Mouse (Mus musculus) lung, postnatal 10 days (tissue): Measurements from ENCODE around the gene Cic.

Experiments used
- DNase-seq: peaks from one replicate; pipeline ENCODE4 v3.0.0; 2021

Cic gene

DNA sequence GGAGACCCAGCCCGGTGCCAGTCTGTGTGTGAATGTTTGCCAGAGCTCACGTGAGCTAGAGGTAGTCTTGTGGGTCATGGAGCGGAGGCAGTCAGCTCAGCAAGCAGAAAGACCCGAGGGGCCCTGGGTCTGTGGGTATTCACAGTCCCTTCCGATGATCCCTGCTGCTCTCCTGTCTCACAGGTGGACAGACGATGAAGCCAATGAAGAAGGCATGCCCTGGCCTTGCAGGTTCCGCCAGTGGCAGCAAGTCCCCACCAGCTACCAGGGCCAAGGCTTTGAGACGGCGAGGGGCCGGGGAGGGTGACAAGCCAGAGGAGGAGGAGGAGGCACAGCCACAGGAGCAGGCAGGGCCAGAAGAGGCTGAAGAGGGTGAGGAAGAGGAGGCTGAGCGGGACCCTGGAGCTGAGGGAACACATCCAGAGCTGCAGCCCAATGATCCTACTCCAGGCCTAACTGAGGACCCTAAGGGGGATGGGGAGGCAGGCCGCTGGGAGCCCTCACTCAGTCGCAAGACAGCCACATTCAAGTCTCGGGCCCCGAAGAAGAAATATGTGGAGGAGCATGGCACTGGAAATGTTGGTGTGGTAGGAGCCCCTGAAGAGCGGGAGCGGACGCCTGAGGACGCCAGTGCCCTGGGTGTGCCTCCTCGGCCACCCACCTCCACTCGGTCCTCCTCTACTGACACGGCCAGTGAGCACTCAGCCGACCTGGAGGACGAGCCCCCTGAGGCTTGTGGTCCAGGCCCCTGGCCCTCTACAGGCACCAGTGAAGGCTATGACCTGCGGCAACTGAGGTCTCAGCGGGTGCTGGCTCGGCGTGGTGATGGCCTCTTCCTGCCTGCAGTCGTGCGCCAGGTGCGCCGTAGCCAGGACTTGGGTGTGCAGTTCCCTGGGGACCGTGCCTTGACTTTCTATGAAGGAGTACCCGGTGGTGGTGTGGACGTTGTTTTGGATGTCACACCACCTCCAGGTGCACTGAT lies 3.4 kb downstream of the Cic start:
- DNase-seq = no peak

DNA sequence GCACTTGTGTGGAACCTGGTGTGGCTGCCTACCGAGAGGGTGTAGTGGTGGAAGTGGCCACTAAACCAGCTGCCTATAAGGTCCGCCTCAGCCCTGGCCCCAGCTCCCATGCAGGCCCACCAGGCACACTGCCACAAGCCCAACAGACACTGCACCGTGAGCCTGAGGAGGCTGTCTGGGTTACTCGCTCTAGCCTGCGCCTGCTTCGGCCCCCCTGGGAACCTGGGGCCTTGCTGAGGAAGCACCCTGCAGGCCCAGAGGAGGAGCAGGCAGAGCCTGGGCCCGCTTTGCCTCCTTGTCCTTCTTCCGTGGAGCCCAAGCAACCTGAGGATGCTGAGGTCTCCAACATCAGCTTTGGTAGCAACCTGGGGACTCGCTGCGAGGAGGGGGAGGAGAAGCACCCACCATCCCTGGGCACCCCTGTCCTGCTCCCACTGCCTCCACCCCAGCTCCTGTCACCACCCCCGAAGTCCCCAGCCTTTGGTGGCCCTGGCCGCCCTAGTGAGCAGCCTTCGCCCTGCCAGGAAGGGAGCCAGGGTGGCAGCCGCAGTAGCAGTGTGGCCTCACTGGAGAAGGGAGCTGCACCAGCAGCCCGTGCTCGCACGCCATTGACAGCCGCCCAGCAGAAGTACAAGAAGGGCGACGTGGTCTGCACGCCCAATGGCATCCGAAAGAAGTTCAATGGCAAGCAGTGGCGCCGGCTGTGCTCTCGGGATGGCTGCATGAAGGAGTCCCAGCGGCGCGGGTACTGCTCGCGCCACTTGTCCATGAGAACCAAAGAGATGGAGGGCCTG lies 4.3 kb downstream of the Cic start:
- DNase-seq = no peak

DNA sequence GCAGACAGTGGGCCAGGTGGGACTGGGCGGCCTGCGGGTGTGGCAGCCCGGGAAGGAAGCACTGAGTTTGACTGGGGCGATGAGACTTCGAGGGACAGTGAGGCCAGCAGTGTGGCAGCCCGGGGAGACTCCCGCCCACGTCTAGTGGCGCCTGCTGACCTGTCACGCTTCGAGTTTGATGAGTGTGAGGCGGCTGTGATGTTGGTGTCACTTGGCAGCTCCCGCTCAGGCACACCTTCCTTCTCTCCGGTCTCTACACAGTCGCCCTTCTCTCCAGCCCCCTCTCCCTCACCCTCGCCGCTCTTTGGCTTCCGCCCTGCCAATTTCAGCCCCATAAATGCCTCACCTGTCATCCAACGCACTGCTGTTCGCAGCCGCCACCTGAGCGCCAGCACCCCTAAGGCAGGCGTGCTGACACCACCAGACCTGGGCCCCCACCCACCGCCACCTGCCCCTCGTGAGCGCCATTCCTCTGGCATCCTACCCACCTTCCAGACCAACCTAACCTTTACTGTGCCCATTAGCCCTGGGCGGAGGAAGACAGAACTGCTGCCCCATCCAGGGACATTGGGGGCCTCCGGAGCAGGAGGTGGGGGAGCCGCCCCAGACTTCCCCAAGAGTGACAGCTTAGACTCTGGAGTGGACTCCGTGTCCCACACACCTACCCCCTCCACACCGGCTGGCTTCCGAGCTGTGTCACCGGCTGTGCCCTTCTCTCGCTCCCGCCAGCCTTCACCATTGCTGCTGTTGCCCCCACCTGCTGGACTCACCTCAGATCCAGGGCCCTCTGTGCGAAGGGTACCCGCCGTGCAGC lies 5.1 kb downstream of the Cic start:
- peak; percentile 8 for DNase-seq

DNA sequence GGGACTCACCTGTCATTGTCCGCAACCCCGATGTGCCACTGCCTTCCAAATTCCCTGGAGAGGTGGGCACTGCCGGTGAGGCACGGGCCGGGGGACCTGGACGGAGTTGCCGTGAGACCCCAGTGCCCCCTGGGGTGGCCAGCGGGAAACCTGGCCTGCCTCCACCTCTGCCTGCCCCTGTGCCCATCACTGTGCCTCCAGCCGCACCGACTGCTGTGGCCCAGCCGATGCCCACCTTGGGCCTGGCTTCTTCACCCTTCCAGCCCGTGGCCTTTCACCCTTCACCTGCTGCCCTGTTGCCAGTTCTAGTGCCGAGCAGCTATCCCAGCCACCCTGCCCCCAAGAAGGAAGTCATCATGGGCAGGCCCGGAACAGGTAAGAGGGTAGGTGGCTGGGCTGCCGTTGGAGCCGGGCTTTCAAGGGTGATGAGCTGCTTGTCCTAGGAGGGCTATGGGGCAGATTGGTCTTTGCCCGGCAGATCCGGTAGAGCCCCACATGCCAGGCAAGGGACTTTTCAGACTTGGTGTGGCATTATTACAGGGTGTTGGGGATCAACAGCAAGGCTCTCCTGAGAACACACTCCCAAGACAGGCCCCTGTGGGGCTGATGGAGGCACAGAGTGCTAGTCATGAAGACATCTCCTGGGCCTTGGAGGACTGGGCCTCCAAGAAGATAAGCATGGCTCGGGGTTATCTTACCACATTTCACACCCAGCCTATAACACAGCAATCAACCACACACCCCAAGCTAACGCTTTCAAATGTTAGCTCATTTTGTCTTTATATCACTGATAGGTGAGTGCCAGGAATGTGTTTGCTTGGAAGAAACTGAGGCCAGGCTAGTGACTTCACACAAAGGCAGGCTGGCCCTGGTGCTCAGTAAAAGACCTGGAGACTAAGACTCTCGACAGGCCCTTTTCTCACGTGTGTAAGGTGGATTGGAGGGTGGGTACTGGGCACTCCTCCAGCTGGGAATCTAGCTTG lies 6.0 kb downstream of the Cic start:
- peak; percentile 4 for DNase-seq

DNA sequence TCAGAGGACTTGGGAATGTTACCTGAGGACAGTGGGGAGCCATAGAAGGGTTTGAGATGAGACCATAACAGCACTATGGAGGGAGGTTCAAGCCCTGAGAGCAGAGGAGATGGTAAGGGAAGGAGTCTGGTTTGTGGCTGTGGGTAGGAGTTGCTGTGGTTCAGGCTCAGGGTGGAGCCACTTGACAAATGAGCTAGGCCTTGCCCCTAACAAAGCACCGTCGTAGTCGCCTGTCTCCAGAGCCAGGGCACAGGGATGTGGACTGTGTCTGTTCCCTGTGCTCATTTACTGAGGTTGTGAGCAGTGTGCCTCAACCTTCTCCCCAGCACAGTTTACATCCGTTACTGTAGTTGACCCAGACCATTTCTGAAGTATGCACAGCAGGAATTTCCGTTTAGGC lies 7.1 kb downstream of the Cic start:
- peak; percentile 4 for DNase-seq

DNA sequence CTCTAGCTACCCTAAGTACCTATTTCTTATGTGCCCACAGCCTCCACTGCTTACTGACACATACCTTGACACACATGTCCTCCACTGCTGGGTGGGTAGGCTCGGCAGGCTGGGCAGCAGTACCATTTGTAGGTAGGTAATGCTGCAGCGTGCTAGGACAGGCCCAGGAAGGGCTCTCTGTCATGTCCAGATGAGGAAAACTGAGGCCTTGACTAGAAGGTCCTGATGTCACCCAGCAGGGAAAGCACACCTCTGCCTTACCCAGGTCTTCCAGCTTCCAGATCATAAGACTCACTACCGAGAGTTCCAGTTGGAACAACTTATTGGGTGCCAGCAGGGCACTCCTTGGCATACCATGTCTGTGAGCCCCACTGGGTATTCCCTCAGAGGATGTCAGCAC lies 7.5 kb downstream of the Cic start:
- no peak for DNase-seq

DNA sequence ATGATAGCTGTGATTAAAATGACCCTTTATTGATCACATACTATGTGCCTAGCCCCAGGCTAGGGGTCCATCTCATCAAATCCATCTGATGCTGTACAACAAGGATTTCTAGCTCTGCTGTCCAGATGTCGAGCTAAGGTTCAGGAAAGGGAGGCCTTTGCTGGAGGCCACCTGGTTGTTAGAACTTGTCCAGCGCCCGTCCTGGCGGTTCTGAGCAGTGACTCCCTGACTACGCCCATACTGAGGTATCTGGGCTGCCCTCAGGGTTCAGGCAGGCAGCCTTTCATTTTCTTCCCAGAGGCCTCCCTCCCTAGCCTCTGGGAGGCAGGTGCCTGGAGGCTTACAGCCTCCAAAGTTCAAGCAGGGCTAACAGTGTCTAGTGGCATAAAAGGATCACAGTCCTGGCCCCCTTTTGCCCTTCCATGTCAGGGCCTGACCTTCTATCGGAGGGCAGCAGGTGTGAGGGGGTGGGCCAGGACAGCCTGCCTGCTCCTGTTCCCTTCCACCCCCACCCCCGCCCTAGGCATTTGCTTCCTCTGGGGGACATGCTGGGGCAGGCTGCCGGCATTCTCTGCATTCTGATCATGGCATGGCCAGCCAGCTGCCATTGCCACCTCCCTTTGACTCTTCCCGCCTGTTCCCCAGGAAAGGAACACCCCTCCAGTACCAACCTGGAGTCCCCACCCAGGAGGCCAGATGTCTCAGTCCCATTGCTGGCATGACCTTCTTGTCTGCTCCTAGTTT lies 8.2 kb downstream of the Cic start:
- DNase-seq = no peak

DNA sequence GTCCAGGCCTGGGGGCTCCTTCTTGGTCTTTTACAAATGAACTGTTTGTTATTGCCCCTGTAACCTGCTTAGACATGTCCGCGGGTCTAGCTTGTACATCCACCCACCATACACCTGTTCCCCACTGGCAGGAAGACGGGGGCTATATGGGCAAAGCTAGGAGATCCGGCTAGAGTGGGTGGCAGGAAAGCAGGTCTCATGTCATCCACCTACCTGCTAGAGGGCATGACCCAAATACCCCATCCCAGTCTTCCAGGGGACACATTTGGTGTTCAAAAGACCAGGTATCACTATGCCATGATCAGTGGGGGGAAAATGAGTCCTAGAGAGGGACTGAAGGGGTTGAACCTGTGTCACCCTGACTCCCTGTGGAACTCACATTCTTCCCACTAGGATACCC lies 9.9 kb downstream of the Cic start:
- no peak for DNase-seq

DNA sequence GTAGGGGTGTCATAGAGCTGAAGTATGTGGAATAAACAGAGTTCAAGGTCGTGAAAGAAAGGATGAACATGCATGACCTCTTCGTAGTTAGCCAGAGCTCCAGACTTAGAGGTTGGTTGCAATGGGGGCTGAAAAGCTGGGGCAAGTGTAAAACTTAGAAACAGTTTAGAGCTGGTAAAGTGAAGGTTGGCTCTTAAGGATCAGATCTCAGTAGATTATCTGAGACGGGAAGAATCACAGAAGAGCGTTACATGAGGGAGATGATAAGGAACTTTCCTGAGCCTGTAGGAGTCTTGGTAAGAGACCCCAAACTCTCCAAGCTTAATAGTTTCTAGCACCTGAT lies 10.5 kb downstream of the Cic start:
- DNase-seq = no peak

DNA sequence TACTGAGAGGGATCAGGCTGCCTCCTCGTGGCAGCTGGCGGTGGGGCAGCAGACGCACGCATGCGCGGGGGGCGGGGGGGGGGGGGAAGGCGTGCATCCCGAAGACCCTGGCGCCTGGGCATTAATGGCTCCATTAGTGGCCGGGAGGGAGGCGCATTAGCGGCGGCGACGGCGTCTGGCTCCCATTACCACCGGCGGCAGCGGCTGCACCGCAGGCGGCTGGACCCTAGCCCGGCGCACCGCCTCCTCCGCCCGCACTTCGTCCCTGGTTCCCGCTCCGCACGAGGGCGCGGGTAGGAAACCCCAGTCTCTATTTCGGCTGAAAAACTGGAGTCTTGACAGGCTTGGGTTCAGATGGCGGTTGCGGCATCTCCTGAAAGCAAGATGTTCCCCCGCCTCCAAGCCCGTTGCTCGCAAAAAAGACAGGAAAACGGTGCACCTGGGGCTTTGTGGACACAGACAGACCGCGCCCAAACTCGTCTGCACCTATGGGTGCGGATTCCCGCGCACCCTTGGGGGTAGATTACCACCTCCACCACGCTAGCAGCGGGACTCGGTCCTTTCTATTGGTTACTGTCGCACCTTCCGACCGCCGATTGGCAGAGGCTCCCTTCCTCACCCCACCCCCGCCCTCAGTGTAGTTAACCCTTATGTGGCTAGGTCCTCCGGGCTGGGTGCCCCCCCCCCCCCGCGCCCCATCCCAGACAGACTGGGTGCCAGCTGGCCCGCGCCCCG lies 11.0 kb downstream of the Cic start:
- peak; percentile 88 for DNase-seq

DNA sequence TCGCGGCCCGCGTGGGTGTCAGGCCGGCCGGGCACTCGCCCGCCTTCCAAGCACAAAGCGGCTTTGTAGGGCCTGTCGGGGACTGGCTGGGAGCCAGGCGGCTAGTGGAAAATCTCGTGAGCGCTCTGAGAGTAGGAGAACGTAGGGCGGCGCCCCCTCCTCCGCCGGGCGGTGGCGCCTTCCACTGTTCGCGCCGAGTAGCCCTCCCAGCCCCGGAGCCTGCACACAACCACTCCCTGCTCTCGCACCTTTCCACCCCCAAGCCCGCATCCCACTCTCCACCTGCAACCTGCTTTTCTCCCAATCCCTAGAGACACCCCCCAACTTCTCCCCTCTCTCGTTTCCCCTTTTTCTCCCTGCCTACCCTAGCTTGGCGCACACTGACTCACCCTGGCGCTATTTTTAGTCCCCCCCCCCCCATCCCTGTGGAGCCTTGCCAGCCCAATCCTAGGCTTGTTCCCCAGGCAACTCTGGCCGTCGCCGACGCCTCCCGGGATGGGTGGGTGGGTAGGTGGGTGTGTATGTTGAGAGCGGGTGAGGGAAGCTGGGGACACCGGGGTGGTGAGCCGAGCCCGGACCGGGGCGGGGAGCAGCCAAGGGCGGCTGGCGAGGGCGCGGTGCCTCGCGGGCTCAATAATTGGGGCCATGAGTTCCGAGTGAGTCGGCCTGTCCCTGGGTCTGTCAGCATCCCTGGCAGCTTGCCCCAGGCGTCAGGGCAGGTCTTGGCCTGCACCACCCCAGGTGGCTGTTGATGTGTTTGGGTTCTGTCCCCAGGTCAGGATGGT lies 11.8 kb downstream of the Cic start:
- peak; percentile 94 for DNase-seq

DNA sequence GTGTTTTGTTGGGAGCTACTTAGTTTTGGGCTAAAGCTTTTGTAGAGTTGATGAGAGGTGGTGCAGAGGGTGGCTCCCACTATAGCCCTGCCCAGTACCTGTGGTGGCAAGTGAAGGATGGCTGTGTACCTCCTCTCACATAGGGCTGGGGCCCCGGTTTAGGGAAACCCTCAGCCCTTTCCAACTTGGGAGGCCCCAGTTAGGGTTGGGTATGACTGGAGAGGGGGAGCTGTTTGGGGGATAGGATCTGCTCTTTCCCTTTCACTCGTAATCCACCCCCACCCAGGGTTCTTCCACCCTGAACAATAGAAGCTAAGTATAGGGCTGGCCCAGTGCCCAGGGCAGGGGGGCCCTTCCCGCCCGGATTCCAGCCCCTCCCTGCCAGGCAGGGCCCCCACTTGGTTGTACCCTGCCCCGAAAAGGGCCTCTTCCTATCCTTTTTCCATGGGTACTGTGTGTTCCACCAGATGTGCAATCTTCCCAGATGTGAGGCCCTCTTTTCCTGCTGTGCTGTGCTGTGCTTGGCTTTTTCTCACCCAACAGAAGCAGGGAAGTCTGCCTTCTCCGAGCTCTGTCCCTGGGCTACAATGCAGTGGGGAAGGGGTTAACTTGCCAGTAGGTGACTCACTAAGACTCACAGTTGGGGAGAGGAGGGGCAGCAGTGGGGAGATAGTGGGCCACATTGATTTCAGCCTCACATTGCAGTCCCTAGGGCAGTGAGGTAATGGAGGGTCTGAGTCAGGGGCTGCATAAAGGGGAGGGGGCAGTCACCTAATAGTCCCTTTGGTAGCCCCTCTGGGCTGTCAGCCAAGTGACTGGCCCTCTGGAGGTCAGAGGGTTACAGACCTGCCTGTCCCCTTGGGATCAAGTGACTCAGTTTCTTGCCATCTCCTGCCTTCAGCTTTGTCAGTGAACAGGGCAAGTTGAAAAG lies 12.6 kb downstream of the Cic start:
- DNase-seq = peak; percentile 84

DNA sequence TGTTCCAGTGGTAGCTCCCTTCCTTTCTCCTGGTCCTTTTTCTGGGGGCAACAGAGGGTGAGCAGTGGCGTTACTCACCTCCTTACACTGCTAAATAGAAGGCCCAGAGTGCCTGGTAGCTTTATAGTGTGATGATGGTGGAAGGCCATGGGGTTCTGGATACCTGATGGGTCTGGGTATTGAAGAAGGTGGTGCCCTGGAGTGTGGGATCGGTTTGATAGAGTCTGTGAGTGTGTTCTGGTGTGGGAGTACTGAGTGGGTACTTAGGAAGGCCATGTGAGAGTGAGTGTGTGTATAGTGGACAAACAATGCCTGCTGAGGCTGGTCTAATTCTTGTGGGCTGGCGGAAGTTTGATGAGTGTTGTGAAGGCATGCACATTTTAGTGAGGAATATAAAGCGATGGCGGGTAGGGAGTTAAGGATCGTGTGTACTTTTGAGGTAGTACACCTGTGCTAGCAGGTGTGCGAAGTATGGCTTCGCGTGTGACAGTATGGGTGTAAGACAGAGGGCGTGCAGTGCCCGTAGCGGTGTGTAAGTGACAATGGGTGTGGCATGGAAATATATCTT lies 13.7 kb downstream of the Cic start:
- no peak for DNase-seq

DNA sequence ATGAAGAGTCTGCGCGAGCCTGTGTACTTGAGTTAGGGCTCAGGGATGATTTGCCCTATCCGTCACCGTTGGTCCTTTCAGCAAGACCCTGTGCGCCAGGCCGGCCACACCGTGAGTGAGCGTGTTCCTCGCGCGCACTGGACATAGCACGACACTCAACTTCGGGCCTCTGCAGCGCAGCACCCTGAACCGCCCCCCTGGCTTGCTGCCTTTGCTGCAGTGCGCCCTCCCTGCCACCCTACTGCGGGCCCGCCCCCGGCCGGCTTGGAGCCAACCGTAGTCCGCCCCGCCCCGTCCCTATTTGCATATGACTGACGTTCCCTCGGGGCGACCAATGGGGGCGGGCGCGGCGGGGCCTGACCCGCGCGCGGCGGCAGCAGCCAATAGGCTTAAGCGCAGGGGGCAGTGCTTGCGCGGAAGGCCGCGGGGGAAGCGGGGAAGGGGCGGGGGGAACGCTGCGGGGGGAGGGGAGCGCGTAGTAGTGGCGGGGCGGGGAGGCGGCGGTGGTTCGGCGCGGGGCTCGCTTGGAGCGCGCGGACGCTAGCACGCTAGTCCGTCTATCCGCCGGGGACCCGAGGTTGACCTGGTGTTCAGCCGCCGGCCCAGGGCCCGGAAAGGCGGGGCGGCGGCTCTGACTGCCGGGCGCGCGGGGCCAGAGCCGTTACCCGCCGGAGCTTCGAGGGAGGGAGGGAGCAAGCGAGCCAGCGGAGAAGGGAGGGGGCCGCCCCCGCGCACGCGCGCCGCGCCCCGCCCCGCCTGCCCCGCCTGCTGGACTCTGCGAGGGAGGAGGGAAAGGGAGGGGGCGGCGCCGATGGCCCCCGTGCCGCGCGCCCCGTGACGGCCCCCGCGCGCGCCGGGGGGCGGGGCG lies 14.5 kb downstream of the Cic start:
- DNase-seq = peak; percentile 99

DNA sequence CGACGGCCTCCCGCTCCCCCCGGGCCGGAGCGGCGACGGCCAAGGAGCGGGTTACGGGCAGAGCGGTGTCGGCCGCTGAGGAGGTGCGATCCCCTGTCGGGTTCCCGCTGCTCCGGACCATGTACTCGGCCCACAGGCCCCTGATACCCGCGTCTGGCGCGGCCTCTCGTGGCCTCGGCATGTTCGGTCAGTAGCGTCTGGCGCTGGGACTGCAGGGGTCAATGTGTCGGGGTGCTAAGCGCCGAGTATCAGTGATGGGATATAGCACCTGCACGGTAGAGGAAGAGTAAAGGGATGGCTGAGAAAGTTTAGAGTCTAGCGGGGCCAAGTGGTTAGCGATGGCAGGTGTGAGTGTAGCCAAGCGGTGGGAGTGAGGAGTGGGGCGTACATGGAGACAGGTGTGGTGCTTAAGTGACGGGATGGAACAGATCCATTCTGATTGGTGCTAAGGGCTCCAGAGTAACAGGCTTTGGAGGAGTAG lies 15.3 kb downstream of the Cic start:
- DNase-seq = peak; percentile 64

DNA sequence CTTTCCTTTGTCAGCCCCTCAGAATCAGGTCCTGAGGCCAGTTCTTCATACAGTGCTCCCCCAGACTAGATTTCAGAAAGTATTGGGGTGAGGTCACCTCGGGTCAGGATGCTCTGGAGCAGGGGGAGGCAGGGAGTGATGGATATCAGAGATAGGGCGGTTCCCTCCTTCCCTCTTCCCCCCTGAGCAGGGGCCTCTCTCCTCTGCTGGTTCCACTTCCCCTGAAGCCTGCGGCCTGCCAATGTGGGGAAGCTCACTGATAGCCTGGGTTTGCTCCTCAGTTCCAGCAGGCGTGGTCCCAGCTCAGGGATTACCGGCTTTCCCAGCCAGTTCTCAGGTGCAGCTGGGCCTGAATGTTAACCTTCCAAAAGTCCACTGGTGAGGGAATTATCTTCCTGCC lies 16.1 kb downstream of the Cic start:
- DNase-seq = peak; percentile 26

DNA sequence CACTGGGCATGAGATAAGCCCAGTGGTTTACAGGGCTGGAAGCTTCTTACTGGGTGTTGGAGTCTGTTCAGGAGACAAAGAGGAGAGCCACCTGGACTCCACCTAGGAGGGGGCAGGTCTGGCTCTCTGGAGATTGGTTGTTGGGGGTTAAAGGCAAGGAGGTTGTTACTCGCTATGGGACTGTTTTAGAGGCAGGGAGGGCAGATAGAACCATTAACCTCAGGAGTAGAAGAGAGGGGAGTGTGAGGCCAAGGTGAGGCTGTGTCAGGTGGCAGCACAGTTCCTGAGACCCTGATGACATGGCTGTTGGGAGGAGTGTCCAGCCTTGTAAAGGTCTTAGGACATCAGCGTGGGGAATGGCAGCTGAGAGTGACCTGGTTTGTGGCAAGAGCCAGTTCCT lies 16.7 kb downstream of the Cic start:
- peak; percentile 3 for DNase-seq
